Mouse (Mus musculus): ENCODE measurements around the gene Adck1.

GRCm38 (mm10) chr12:88475833-88476232 lies 115.5 kb downstream of the Adck1 start:
- TF ChIP-seq SMC3 (IDR thresholded peaks at IDR 0.05; ENCODE audit: low read depth, low read length) = no peak
- no peak for TF ChIP-seq ZC3H11A (IDR thresholded peaks at IDR 0.05; ENCODE audit: low read depth, low read length)
- TF ChIP-seq USF1 (IDR thresholded peaks at IDR 0.05; ENCODE audit: low read depth, low read length) = no peak
- TF ChIP-seq NRF1 (IDR thresholded peaks at IDR 0.05; ENCODE audit: insufficient read depth, low read depth, low read length, poor library complexity, severe bottlenecking) = no peak
